Mouse (Mus musculus) lung, postnatal 0 days (tissue): ENCODE data around the gene Zp3r. TPM values are rescaled to one million over a fixed set of nuclear protein-coding genes. Genes with fewer than 3 reads are reported as not detected.

Experiments
- ATAC-seq: fragments of 200-750 bp; cut with Nextera tagmentation; 2 replicates; pipeline ENCODE4 v1.8.0; 2017; ENCODE audit warnings: moderate library complexity
- DNase-seq: peaks from one replicate; pipeline ENCODE4 v3.0.0-alpha.2; 2016; ENCODE audit warnings: low spot score
- H3K27ac ChIP-seq: fragments of 300-500 bp; sonication (generic); 2 replicates; pipeline ENCODE4 v1.5.1; 2014; ENCODE audit warnings: antibody characterized with exemption, mild to moderate bottlenecking, low read length, mixed read lengths
- H3K27me3 ChIP-seq: fragments of 300-500 bp; sonication (generic); replicated peaks from 2 replicates; pipeline ENCODE4 v1.6.1; 2014; ENCODE audit warnings: low read length, mixed read lengths; ENCODE audit not compliant: insufficient read depth
- H3K36me3 ChIP-seq: fragments of 300-500 bp; sonication (generic); 2 replicates; pipeline ENCODE4 v1.6.1; 2014; ENCODE audit warnings: low read length, mixed read lengths; ENCODE audit not compliant: insufficient read depth
- H3K4me1 ChIP-seq: fragments of 300-500 bp; sonication (generic); 2 replicates; pipeline ENCODE4 v1.6.1; 2014; ENCODE audit warnings: antibody characterized with exemption, low read depth, low read length, mixed read lengths; ENCODE audit not compliant: insufficient read depth
- H3K4me2 ChIP-seq: fragments of 300-500 bp; sonication (generic); replicated peaks from 2 replicates; pipeline ENCODE4 v1.6.1; 2014; ENCODE audit warnings: low read depth, mild to moderate bottlenecking, low read length, moderate library complexity, mixed read lengths
- H3K4me3 ChIP-seq: fragments of 300-500 bp; sonication (generic); 2 replicates; pipeline ENCODE4 v1.5.1; 2014; ENCODE audit warnings: low read depth, low read length
- H3K9ac ChIP-seq: fragments of 300-500 bp; sonication (generic); replicated peaks from 2 replicates; pipeline ENCODE4 v1.6.1; 2014; ENCODE audit warnings: low read depth, mild to moderate bottlenecking
- H3K9me3 ChIP-seq: fragments of 300-500 bp; sonication (generic); 2 replicates; pipeline ENCODE4 v1.6.1; 2016; ENCODE audit warnings: low read length, mixed read lengths
- CTCF ChIP-seq: IDR thresholded peaks from 2 replicates; pipeline ENCODE4 v1.5.1; 2016; ENCODE audit warnings: antibody characterized with exemption, mild to moderate bottlenecking
- EP300 ChIP-seq: IDR thresholded peaks from 2 replicates; pipeline ENCODE4 v1.6.1; 2016; ENCODE audit warnings: antibody characterized with exemption, mild to moderate bottlenecking, control low read depth
- WGBS: fragments of 180-500 bp; shearing (Covaris S2); extraction: QIAGEN DNeasy Blood & Tissue Kit; methylation state at CpG from one replicate; pipeline ENCODE4 v1.1.7; 2014; 5-methylcytosine and 5-hydroxymethylcytosine counted together
- polyA plus RNA-seq: library from polyadenylated mRNA; unstranded; fragments of >200 nt; fragmentation: Nextera tagmentation; extraction: Ambion mirVana; gene quantifications from 2 replicates; pipeline ENCODE4 v1.2.1, GENCODE M21; 2015

Gene Zp3r
- polyA plus RNA-seq, 1 experiment from 2014 or later = not detected

GRCm38 (mm10) chr1:130633761-130634410 lies 4.5 kb upstream of the Zp3r start:
- Histone ChIP-seq H3K27ac (no peak overlapping the region), H3K27me3 (no peaks in the 10 kb centered on the region), H3K4me1 (no peaks in the 10 kb centered on the region), H3K4me2 (no peak overlapping the region), H3K36me3 (no peaks in the 10 kb centered on the region), H3K9me3 (no peaks in the 10 kb centered on the region), H3K9ac (no peak overlapping the region), H3K4me3 (no peak overlapping the region)
- TF ChIP-seq CTCF (peak; percentile 94), EP300 (no peak)
- DNase-seq (peak; percentile 63), ATAC-seq (peak; percentile 57)
- WGBS = 9% methylated on average over 16 of the region's 16 CpGs

- H3K4me3 ChIP-seq = no peak overlapping the region
- no peaks in the 10 kb centered on the region for H3K9me3 ChIP-seq
- no peaks in the 10 kb centered on the region for H3K36me3 ChIP-seq
- H3K4me2 ChIP-seq = no peak overlapping the region
- 68% methylated on average over 8 of the region's 8 CpGs for WGBS
- H3K4me1 ChIP-seq = no peaks in the 10 kb centered on the region
- ATAC-seq (no peak), DNase-seq (no peak)
- H3K27ac ChIP-seq = no peak overlapping the region
- no peak for TF ChIP-seq EP300
- no peak for TF ChIP-seq CTCF
- H3K27me3 ChIP-seq = no peaks in the 10 kb centered on the region
- no peak overlapping the region for H3K9ac ChIP-seq
These were observed 3.9 kb upstream of the Zp3r start for GRCm38 (mm10) chr1:130633316-130633715.

- Histone ChIP-seq H3K4me1 (no peaks in the 10 kb centered on the region), H3K4me3 (no peak overlapping the region), H3K9me3 (no peaks in the 10 kb centered on the region), H3K4me2 (no peak overlapping the region), H3K9ac (no peak overlapping the region), H3K36me3 (no peaks in the 10 kb centered on the region), H3K27ac (no peak overlapping the region), H3K27me3 (no peaks in the 10 kb centered on the region)
- no peak for TF ChIP-seq EP300
- TF ChIP-seq CTCF = no peak
- WGBS = 86% methylated on average over 2 of the region's 2 CpGs
- ATAC-seq = no peak
- DNase-seq = no peak
These were observed 33.1 kb downstream of the Zp3r start for GRCm38 (mm10) chr1:130596291-130596690.

GRCm38 (mm10) chr1:130588659-130589058 lies 40.8 kb downstream of the Zp3r start:
- no peaks in the 10 kb centered on the region for H3K36me3 ChIP-seq
- peak; percentile 52 for DNase-seq
- peak; percentile 62 for ATAC-seq
- H3K27me3 ChIP-seq = no peaks in the 10 kb centered on the region
- H3K27ac ChIP-seq = no peak overlapping the region
- H3K4me2 ChIP-seq = no peak overlapping the region
- no peaks in the 10 kb centered on the region for H3K9me3 ChIP-seq
- WGBS = 58% methylated on average over 8 of the region's 9 CpGs
- H3K9ac ChIP-seq = no peak overlapping the region
- TF ChIP-seq CTCF = no peak
- TF ChIP-seq EP300 = no peak
- no peak overlapping the region for H3K4me3 ChIP-seq
- no peaks in the 10 kb centered on the region for H3K4me1 ChIP-seq

GRCm38 (mm10) chr1:130576389-130576788 lies 53.0 kb downstream of the Zp3r start:
- ATAC-seq (no peak), DNase-seq (no peak)
- Histone ChIP-seq H3K27me3 (no peaks in the 10 kb centered on the region), H3K4me2 (no peak overlapping the region), H3K9me3 (no peaks in the 10 kb centered on the region), H3K4me1 (no peaks in the 10 kb centered on the region), H3K36me3 (no peaks in the 10 kb centered on the region), H3K9ac (no peak overlapping the region), H3K4me3 (no peak overlapping the region), H3K27ac (no peak overlapping the region)
- TF ChIP-seq EP300 (no peak), CTCF (no peak)
- whole genome bisulfite sequencing = 74% methylated on average over 4 of the region's 4 CpGs

GRCm38 (mm10) chr1:130575962-130576361 lies 53.5 kb downstream of the Zp3r start:
- Histone ChIP-seq H3K27ac (no peak overlapping the region), H3K9me3 (no peaks in the 10 kb centered on the region)
- DNase-seq = peak; percentile 21

More at GRCm38 (mm10) chr1:130575962-130576361, 53.5 kb downstream of the Zp3r start:
- ATAC-seq = no peak
- Histone ChIP-seq H3K4me2 (no peak overlapping the region), H3K9ac (no peak overlapping the region), H3K4me3 (no peak overlapping the region), H3K27me3 (no peaks in the 10 kb centered on the region), H3K4me1 (no peaks in the 10 kb centered on the region), H3K36me3 (no peaks in the 10 kb centered on the region)
- no peak for TF ChIP-seq EP300
- peak; percentile 57 for TF ChIP-seq CTCF
